Mouse (Mus musculus) forelimb bud, embryonic 11.5 days (tissue): ENCODE results near the gene Gm28051.

Source experiments
- DNase-seq: peaks from one replicate; pipeline ENCODE4 v3.0.0-alpha.2; 2012; ENCODE audit warnings: low read depth, low spot score

Gene Gm28051

GRCm38 (mm10) chr12:102686321-102686720 is 71.2 kb downstream of the Gm28051 start:
- DNase-seq: no peak

- DNase-seq: no peak
These were observed 72.0 kb downstream of the Gm28051 start for GRCm38 (mm10) chr12:102685523-102685931.

GRCm38 (mm10) chr12:102684720-102685386 is 72.7 kb downstream of the Gm28051 start:
- DNase-seq: no peak

- DNase-seq: no peak
These were observed 73.6 kb downstream of the Gm28051 start for GRCm38 (mm10) chr12:102683979-102684378.

DNA sequence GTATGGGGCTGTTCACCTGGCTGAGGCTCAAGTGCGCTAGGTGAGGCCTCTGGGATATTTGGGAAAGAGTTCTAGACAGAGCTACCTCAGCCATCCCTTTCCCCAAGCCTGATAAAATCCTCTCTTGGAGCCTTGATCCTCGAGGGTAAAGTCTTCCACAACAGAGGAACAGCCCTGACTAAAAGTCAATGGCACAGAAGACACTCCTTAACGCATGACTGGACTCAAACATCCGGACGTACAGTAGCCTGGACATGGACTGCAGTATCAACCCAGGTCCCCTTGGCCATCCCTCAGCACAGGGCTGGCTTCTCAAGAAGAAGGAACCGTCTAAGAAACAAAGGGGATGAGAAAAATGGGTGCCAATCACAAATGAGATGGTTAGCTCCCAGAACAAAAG is 74.1 kb downstream of the Gm28051 start:
- no peak for DNase-seq

DNA sequence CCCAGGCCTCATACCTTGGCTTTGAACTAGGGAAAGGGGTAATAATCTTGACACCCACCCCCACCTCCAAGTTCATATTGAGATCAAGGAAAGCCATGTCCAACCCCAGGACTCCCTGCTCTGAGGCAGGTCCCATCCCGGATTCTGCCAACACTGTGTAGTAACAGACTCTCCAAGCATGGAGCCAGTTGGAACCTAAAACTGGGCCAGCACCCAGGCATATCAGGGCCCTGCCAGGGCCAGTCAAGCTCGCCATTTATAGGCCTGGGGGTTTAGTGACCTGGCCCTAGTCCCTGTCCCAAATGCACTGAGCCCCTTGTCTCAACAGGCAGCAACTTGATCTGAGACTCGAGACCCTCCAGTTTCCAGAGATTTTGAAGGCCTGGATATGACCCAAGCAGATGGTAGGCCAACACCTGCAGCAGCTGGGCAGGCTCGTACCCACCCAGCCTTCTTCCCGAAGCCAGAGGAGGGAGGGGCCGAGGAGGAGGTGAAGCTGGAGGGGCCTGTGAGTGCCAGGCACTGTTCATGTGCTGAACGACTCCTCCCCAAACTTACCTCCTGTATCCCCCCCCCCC is 74.8 kb downstream of the Gm28051 start:
- DNase-seq: no peak

DNA sequence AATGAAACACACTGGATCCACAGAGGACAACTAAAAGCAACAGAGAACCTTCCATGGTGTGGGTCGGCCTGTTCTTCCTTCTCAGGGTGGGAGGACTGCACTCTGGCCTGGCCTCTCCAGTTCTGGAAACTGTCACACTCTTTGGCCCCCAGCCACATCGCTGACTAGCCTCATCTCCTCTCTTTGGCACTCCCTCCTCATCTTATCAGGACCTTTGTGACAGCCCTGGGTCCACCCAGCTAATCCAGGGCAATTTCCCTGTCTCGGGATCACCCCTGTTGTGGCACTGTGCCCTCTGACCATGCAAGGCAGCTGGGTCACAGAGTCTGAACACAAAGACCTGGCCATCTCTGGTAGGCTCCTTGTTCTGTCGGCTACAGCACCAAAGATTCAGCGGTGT is 75.5 kb downstream of the Gm28051 start:
- DNase-seq: no peak

DNA sequence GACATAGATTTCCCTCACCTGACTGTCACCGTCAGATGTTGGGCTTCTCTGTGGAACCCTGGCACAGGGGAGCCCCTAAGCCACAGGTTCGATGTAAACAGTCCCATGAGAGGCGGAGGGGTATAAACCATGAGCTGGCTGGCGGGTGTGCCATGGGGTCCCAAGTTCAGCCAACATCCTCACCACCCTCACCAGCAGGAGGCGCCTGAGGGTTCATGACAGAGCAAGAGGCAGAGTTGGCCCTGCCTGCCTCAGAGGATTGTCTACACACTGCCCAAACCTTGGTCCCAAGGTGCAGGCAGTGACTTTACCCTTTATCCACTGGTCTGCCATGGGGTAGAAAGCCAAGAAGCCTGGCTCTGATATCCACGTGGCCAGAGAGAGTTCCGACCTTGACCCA is 76.0 kb downstream of the Gm28051 start:
- DNase-seq: no peak

DNA sequence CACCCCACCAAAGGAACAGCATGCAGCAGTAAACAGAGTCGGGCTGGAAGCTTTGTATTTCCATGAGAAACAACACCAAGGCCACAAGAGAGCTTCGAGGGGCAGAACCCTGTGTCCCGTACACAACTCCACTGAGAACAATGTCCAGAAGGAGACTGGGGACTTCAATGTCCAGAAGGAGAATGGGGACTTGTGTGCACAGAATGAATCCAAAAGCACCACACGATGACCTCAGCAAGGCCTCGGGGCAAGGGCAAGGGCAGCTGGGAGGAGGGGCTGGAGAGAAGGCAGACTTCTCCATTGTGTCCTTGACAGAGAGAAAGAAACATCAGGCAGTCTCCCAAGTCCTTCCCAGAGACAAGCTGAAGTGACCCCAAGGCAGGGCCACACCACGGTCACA is 78.7 kb downstream of the Gm28051 start:
- DNase-seq: no peak

DNA sequence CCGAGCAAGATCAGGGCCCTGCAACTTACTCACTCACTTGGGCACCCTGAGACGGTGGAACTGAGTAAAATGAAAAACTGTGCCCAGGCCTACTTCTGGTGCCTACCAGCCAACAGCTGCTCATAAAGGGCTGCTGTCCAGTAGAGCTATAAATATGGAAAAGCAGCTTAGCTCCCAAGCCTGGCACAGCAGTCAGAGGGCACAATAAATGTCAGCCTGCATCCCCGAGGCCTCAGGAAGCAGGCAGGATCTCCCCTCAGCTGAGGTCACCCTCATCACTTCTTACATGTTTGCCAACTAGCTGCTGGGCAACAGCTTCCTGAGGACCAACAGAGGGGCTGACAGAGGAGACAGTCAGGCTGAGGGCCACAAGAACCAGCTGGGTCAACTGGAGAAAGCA is 80.5 kb downstream of the Gm28051 start:
- no peak for DNase-seq

- DNase-seq: no peak
These were observed 83.0 kb downstream of the Gm28051 start for GRCm38 (mm10) chr12:102674556-102674955.

GRCm38 (mm10) chr12:102674123-102674522 is 83.4 kb downstream of the Gm28051 start:
- DNase-seq: no peak

DNA sequence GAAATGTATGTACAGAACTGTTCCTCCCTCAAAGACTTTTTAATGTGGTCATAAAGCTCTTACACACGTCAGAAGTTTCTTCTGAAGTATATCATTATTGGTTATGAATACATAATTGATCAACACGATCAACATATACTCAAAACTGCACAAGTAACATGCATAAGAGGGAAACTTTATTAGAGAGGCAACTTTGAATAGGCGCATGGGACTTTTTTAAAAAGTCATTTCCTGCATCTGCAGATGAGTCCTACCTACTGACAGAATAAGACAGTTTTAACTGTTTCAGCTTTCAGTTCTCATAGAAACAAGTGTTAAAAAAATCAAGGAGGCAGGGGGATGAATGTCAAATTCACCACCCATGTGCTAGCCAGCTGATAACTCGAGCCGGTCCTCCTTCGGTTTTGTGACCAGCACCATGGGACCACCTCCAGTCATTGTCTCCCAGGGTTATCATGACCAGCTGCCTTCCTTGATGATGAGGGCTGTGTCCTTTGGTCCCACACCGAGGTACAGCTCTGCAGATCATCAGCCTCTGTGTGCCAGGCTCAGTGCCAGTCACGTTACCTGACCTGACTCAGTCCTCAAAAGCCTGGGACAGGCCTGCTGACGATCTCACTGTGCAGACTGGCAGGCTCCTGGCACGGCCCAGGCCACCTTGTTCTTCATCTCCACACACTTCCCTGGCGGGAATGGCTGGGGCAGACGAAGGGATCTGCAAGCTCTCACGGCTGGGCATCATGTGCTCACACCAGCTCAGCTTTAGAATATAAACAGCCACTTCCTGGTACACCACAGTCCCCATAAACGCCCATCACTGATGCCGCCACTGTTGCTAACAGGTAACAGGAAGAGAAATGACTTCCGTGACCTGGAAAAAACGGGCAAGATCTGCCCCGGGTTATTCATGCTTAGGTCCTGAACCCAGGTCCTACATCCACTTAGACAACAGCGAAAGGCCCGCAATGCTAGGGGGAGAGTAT is 84.4 kb downstream of the Gm28051 start:
- DNase-seq: no peak

GRCm38 (mm10) chr12:102672176-102672575 is 85.4 kb downstream of the Gm28051 start:
- no peak for DNase-seq

DNA sequence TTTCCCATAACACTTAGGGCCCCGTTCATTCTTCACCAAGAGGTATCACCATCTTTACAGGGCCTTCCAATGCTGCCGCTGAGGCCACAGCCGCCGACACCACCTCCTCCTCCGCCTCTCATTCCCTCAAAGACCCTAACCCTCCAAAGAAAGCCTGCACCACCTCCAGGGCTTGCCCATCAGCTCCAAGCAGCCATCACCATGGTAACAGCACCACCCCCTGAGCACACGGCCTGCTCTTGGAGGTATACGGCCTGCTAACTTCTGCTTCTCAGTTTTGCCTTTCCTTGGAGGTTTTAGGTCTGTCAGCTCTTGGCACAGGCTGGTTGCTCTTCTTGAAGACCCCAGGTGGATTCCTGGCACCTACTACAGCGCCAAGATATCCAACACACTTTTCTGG is 86.7 kb downstream of the Gm28051 start:
- no peak for DNase-seq
